In genomic region chr6:115260507-115260906, GRCm38 (mm10) we compare ENCODE assay signal across 17 mouse cellular contexts. TPM values are rescaled to one million over a fixed set of nuclear protein-coding genes. Genes with fewer than 3 reads are reported as not detected.
"Had no signal": no experiment of that assay in that cellular context is flagged by ENCODE, and none has a peak within 500 bp of the region (broad histone marks: within the 10 kb centered on the region; RNA-seq: fewer than 3 reads in every experiment).

No protein-coding gene starts in this region.

- H3K4me3 ChIP-seq: limb, embryonic 15.5 days; liver, embryonic 12.5 days; midbrain, embryonic 10.5 days; neural tube, embryonic 13.5 days had no signal

- DNase-seq: kidney, adult 8-10 months; kidney, postnatal 25 days; lung, embryonic 14.5 days; lung, postnatal 10 days; lung, postnatal 4 days; retina, postnatal 1 day; right cerebral cortex, postnatal 4 days; spleen, adult 18-20 months; thymus, adult 18-20 months; thymus, postnatal 14 days had no signal

- H3K27ac ChIP-seq: limb, embryonic 15.5 days; liver, embryonic 12.5 days; midbrain, embryonic 10.5 days; neural tube, embryonic 13.5 days had no signal

RNA-seq across cellular contexts. Expression of gene Gm17482, which starts 33.4 kb away (rescaled TPM):
- total RNA-seq: layer of hippocampus, postnatal 10 days; left cerebral cortex, postnatal 14 days; megakaryocyte, adult 5-6 weeks had no signal
